Mouse (Mus musculus) midbrain, embryonic 14.5 days (tissue): ENCODE results near the gene Rbm38. TPM values are rescaled to one million over a fixed set of nuclear protein-coding genes. Genes with fewer than 3 reads are reported as not detected.

Experiments used
- ATAC-seq: fragments of 200-750 bp; cut with Nextera tagmentation; 2 replicates; pipeline ENCODE4 v1.8.0; 2017; ENCODE audit warnings: moderate number of reproducible peaks, moderate library complexity; ENCODE audit not compliant: low FRiP score, low TSS enrichment
- DNase-seq: peaks from one replicate; pipeline ENCODE4 v3.0.0-alpha.2; 2015
- H3K27ac ChIP-seq: fragments of 300-500 bp; sonication (generic); replicated peaks from 2 replicates; pipeline ENCODE4 v1.5.1; 2014; ENCODE audit warnings: mild to moderate bottlenecking, low read depth, low read length, moderate library complexity
- H3K27me3 ChIP-seq: fragments of 300-500 bp; sonication (generic); 2 replicates; pipeline ENCODE4 v1.6.1; 2014; ENCODE audit warnings: low read length, control low read depth, mixed read lengths; ENCODE audit not compliant: control insufficient read depth, insufficient read depth
- H3K36me3 ChIP-seq: fragments of 300-500 bp; sonication (generic); 2 replicates; pipeline ENCODE4 v1.6.1; 2014; ENCODE audit warnings: low read length, control low read depth; ENCODE audit not compliant: control insufficient read depth, insufficient read depth
- H3K4me1 ChIP-seq: fragments of 300-500 bp; sonication (generic); 2 replicates; pipeline ENCODE4 v1.6.1; 2014; ENCODE audit warnings: mild to moderate bottlenecking, antibody characterized with exemption, low read length, control low read depth; ENCODE audit not compliant: control insufficient read depth, insufficient read depth
- H3K4me2 ChIP-seq: fragments of 300-500 bp; sonication (generic); 2 replicates; pipeline ENCODE4 v1.6.1; 2014; ENCODE audit warnings: mild to moderate bottlenecking, low read length, moderate library complexity
- H3K4me3 ChIP-seq: fragments of 300-500 bp; sonication (generic); replicated peaks from 2 replicates; pipeline ENCODE4 v1.5.1; 2014; ENCODE audit warnings: low read depth, low read length
- H3K9ac ChIP-seq: fragments of 300-500 bp; sonication (generic); replicated peaks from 2 replicates; pipeline ENCODE4 v1.6.1; 2014; ENCODE audit warnings: mild to moderate bottlenecking, low read length, moderate library complexity
- H3K9me3 ChIP-seq: fragments of 300-500 bp; sonication (generic); 2 replicates; pipeline ENCODE4 v1.6.1; 2016; ENCODE audit warnings: low read length, control low read depth, mixed read lengths; ENCODE audit not compliant: control insufficient read depth
- WGBS: fragments of 180-500 bp; shearing (Covaris S2); extraction: QIAGEN DNeasy Blood & Tissue Kit; methylation state at CpG from one replicate; pipeline ENCODE4 v1.1.7; 2014; 5-methylcytosine and 5-hydroxymethylcytosine counted together
- polyA plus RNA-seq: library from polyadenylated mRNA; unstranded; fragments of >200 nt; fragmentation: Nextera tagmentation; extraction: Ambion mirVana; gene quantifications from 2 replicates; pipeline ENCODE4 v1.2.1, GENCODE M21; 2014

The Rbm38 gene
- polyA plus RNA-seq, 1 experiment from 2014 or later: 18.8 TPM

DNA sequence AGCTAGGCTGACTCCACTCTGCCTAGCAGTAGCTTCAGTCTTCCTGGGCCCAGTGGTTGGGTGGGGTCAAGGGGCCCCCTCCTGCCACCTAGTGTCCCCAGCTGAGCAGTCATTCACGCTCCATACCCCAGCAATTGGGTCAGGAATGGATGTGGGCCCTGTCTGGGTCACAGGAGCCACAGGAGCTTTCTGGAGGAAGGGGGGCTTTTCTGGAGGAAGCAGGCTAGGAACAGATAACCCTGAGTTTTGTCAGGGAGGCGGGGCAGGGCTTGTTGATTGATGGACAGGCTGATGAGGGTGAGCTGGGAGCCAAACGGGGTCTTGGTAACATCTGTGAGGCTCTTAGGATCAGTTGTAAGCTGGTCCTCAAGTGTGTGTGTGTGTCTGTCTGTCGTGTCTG is 16.3 kb downstream of the Rbm38 start:
- H3K27me3 ChIP-seq: no peaks in the 10 kb centered on the region
- H3K4me2 ChIP-seq: no peak overlapping the region
- no peak overlapping the region for H3K4me3 ChIP-seq
- H3K27ac ChIP-seq: no peak overlapping the region
- H3K9me3 ChIP-seq: no peaks in the 10 kb centered on the region
- no peak overlapping the region for H3K9ac ChIP-seq
- no peaks in the 10 kb centered on the region for H3K4me1 ChIP-seq
- DNase-seq (no peak), ATAC-seq (no peak)
- WGBS: 69% methylated on average over 4 of the region's 4 CpGs
- peaks cover 34% of the 10 kb centered on the region for H3K36me3 ChIP-seq

GRCm38 (mm10) chr2:173037347-173037746 is 17.0 kb downstream of the Rbm38 start:
- Histone ChIP-seq H3K9me3 (no peaks in the 10 kb centered on the region), H3K27me3 (no peaks in the 10 kb centered on the region), H3K4me3 (no peak overlapping the region), H3K36me3 (peaks cover 26% of the 10 kb centered on the region), H3K27ac (no peak overlapping the region), H3K9ac (no peak overlapping the region), H3K4me1 (no peaks in the 10 kb centered on the region), H3K4me2 (no peak overlapping the region)
- DNase-seq: no peak
- 84% methylated on average over 5 of the region's 5 CpGs for WGBS
- no peak for ATAC-seq

GRCm38 (mm10) chr2:173037827-173038607 is 17.7 kb downstream of the Rbm38 start:
- Histone ChIP-seq H3K4me1 (no peaks in the 10 kb centered on the region), H3K9ac (no peak overlapping the region), H3K27me3 (no peaks in the 10 kb centered on the region), H3K4me2 (no peak overlapping the region), H3K36me3 (peaks cover 24% of the 10 kb centered on the region), H3K4me3 (no peak overlapping the region), H3K27ac (no peak overlapping the region), H3K9me3 (no peaks in the 10 kb centered on the region)
- WGBS: 78% methylated on average over 7 of the region's 7 CpGs
- no peak for DNase-seq
- no peak for ATAC-seq

- 94% methylated on average over 4 of the region's 4 CpGs for WGBS
- H3K27me3 ChIP-seq: no peaks in the 10 kb centered on the region
- no peaks in the 10 kb centered on the region for H3K9me3 ChIP-seq
- ATAC-seq: no peak
- no peaks in the 10 kb centered on the region for H3K4me1 ChIP-seq
- no peak overlapping the region for H3K9ac ChIP-seq
- H3K4me3 ChIP-seq: no peak overlapping the region
- H3K27ac ChIP-seq: no peak overlapping the region
- no peak overlapping the region for H3K4me2 ChIP-seq
- H3K36me3 ChIP-seq: peaks cover 15% of the 10 kb centered on the region
- no peak for DNase-seq
Measured at GRCm38 (mm10) chr2:173039041-173039440, 18.7 kb downstream of the Rbm38 start.

- Histone ChIP-seq H3K9me3 (no peaks in the 10 kb centered on the region), H3K4me1 (no peaks in the 10 kb centered on the region), H3K4me2 (no peak overlapping the region), H3K27ac (no peak overlapping the region), H3K36me3 (no peaks in the 10 kb centered on the region), H3K27me3 (no peaks in the 10 kb centered on the region), H3K9ac (no peak overlapping the region), H3K4me3 (no peak overlapping the region)
- ATAC-seq: no peak
- no peak for DNase-seq
- WGBS: 90% methylated on average over 3 of the region's 3 CpGs
Measured at GRCm38 (mm10) chr2:173040803-173041202, 20.5 kb downstream of the Rbm38 start.

- no peak for ATAC-seq
- Histone ChIP-seq H3K9me3 (no peaks in the 10 kb centered on the region), H3K27me3 (no peaks in the 10 kb centered on the region), H3K27ac (no peak overlapping the region), H3K4me3 (no peak overlapping the region), H3K4me2 (no peak overlapping the region), H3K4me1 (no peaks in the 10 kb centered on the region), H3K36me3 (no peaks in the 10 kb centered on the region), H3K9ac (no peak overlapping the region)
- 64% methylated on average over 5 of the region's 5 CpGs for WGBS
- DNase-seq: no peak
Measured at GRCm38 (mm10) chr2:173041242-173041641, 20.9 kb downstream of the Rbm38 start.

DNA sequence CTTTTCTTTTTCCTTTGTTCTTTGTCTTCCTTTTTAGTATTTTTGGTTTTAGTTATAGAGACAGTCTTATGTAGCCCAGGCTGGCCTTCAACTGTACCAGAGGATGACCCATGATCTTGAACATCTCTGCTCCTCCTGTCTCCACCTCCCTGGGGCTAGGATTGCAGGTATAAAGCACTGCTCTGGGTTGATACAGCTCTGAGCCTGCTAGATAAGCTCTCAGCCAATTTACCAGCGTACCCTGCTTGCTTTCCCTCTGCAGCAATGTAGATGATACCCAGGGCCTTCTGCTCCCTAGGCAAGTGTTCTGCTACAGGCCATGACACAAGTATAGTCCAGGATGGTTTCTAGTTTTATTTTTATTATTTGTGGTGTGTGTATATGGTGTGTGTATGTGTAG is 21.6 kb downstream of the Rbm38 start:
- Histone ChIP-seq H3K9me3 (no peaks in the 10 kb centered on the region), H3K36me3 (no peaks in the 10 kb centered on the region), H3K27me3 (no peaks in the 10 kb centered on the region), H3K4me3 (no peak overlapping the region), H3K4me2 (no peak overlapping the region), H3K9ac (no peak overlapping the region), H3K4me1 (no peaks in the 10 kb centered on the region), H3K27ac (no peak overlapping the region)
- ATAC-seq (no peak), DNase-seq (no peak)
- WGBS: 88% methylated on average over 1 of the region's 1 CpGs

DNA sequence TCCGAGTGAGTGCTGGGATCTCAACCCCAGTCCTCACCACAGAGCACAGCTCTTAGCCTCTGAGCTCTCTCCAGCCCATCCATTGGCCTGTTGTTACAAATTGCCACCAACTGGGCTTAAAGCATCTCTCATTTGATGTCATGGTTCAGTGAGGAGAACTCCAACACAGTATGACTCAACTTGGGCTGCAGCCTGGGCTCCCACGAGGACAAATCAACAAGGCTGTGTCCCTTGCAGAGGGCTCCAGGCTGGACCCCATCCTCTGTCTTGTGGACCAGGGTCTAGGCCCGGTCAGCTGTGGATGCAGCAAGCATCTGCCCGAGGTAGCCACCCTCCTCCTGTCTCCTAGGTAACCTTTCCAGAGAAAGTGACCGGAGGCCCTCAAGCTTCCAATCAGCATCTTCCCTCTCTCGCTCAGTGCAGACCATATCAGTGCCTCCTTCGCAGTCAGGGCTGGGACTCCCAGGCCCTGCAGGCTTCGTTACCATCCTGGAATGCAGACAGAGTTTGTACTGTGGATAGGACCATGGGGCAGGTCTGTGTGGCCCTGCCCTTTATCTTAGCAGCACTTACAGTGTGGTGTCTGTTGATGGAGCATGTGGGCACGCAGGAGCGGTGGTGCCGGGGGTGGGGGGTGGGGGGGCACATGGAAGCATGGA is 22.3 kb downstream of the Rbm38 start:
- Histone ChIP-seq H3K9ac (no peak overlapping the region), H3K4me1 (no peaks in the 10 kb centered on the region), H3K27ac (no peak overlapping the region), H3K4me3 (no peak overlapping the region), H3K27me3 (no peaks in the 10 kb centered on the region), H3K9me3 (no peaks in the 10 kb centered on the region), H3K4me2 (no peak overlapping the region), H3K36me3 (no peaks in the 10 kb centered on the region)
- WGBS: 53% methylated on average over 11 of the region's 11 CpGs
- ATAC-seq (no peak), DNase-seq (no peak)
